Mouse (Mus musculus): ENCODE results near the gene Ano6.

The Ano6 gene

GRCm38 (mm10) chr15:95892171-95892570 is 101.5 kb downstream of the Ano6 start:
- no peak for DNase-seq

DNA sequence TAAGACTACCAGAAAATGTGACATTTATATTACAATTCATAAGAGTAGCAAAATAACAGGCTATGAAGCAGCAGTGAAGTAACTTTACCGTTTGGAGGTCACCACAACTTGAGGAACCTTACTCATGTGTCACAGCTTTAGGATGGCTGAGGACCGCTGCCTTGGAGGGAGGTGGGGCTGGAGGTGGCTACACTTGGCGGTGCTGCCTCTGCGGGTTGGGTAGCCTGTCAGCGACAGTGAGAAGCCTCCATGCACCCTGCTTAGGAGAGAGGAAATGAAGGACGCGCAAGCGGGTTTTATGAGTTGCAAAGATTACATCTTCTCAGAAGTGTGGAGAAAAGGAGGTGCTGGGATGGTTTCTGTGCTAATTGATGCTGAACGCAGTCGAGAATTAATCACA is 102.3 kb downstream of the Ano6 start:
- no peak for DNase-seq

DNA sequence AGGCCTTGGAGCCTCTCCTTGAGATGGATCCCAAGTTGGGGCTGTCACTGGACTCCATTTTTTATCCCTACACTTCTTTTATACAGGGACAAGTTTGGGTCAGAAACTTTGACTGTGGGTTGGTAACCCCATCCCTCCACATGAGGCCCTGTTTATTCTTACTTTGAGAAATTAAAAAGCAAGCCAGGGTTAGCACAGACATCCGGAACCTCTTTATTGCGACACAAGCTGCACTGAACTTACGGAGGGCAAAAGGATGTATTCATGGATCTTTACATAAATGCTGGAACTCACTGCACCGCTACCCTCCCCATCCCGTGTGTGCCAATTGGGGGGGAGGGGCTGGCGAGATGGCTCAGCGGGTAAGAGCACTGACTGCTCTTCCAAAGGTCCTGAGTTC is 105.1 kb downstream of the Ano6 start:
- no peak for DNase-seq

DNA sequence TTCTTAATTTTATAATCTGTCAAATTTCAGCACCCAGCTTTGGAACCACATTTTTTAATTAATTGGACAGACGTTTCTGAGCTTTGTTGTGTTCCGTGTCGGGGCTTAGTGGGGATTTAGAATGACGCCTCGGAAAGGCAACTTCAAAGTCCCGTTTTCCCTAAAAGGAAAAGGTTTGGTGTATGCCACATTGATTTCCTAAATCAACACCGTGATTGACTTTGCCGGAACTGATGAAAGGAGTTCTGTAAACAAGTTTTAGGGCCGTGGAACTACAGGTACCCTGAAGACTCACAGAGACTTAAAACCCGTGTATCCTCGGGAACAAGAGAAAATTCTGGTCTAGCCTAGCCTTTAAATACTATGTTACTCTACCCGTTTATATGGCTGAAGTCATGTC is 107.0 kb downstream of the Ano6 start:
- DNase-seq: no peak

DNA sequence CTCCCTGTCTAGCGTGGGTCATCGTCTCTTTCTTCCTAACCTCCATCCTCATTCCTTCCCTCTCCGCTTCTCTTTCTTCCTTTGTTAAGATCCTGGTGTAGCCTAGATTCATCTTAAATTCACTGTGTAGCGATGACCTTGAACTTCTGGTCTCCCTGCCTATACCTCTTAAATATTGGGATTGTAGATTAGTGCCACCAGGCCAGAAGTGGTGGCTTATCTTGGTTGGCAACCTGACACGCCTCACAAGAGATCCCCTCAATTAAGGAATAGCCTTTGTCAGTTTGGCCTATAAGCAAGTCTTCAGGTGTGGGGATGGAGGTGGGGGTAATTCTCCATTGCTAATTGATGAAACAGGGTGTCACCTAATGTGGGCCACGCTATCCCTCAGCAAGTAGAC is 107.8 kb downstream of the Ano6 start:
- no peak for DNase-seq

DNA sequence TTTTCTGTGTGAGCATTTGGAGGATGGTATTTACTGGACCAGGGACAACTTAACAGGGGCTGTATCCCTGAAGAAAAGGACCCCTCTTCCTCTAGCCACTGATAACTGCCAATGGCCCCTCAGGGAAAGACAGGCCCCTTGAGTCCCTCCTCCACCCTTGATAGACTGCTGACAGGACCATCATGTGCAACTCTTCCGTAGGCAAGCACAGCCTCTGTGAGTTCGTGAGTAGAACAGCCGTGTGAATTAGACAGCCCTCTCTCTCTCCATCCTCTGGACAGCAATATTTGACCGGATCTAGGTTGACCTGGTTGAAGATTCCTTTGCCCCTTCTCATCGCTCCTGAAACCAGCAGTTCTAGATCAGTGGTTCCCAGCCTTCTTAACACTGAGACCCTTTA is 111.8 kb downstream of the Ano6 start:
- no peak for DNase-seq

DNA sequence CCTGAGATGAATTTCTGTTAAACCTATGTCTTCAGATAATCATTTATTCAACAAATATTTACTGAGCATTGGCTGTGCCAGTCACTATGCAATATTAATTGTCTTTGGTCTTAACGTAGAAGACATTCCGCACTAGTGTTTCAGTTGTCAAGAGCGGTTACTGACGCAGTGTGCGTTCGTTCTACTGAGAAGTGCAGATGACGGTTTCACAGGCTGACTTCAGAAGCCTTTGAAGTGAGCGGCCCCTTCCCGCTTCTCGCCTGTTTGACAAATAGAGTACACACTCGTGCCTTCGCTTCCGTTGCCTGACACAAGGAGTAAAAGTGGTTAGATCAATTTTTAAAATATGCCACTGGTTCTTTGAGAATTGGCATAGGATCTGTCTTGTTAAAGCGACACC is 113.6 kb downstream of the Ano6 start:
- DNase-seq: peak; percentile 41

DNA sequence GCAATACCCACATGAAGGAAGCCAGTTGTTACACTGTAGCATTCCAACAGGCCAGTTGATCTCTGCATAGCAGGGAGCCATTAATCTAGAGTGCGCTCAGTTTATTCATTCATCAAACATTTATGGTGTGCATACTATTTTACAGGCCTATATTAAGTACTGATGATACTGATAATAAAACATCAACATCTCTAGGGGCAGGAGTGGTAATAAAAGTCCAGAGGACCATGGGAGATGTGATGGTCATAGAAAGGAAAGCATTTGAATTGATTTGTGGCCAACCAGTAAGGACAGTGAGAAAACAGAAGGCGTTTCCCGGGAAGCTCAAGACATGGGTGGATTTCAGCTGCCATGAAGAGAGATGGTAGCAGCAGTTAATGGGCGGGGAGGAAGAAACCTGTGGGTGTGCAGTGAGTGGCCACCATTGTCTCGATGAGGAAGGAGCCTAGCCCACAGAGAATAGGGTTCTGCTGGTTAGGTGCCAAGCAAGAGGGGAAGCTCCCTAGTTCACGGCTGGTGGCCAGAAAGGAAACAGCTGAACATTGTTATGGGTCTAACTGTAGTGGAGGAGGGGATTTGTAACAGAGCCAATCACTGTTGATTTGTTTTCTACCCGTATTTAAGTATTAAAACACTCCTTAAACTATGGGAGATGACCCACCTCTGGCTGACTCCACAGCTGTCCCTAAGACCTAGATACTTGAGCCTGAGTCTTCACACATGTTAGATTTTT is 115.5 kb downstream of the Ano6 start:
- DNase-seq: peak; percentile 90

DNA sequence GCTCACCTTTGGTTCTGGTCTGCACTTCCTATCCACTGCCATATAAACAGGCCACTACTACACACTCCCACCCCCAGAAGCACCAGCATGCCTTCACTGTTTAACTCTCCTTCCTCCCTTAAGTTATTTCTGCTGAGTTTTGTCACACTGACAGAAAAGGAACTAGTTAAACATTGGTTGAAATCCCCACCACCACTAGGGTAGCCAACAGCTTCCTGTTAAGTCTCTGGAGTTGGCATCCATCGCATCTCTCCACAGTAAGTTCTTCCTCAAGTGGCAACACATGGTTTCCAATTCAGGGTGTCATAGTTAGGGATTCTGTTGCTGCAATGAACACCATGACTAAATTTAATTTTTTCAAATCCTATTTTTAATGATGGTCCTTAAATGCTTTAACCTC is 116.2 kb downstream of the Ano6 start:
- DNase-seq: no peak

- peak; percentile 85 for DNase-seq
Measured at GRCm38 (mm10) chr15:95907337-95907736, 116.7 kb downstream of the Ano6 start.

- no peak for DNase-seq
Measured at GRCm38 (mm10) chr15:95907909-95908308, 117.3 kb downstream of the Ano6 start.

GRCm38 (mm10) chr15:95910099-95910780 is 119.6 kb downstream of the Ano6 start:
- no peak for DNase-seq

DNA sequence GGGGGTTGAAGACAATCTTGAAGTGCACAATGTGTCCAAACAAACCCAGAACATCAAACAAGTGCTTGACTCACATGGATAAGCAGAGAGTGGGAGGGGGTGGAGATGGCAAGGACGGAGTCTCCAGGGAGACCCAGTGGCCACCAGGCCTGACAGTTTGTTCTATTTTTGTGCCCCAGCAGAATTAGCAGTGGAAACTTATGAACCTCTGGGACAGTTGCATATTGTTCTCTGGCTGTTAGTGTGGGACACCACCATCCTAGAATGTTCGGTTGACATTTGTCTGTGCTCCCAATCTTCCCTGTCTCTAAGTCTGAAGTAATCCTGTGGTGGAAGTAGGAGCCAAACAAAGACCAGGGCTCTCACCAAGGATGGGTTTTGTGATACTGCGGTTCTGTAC is 124.3 kb downstream of the Ano6 start:
- DNase-seq: no peak

DNA sequence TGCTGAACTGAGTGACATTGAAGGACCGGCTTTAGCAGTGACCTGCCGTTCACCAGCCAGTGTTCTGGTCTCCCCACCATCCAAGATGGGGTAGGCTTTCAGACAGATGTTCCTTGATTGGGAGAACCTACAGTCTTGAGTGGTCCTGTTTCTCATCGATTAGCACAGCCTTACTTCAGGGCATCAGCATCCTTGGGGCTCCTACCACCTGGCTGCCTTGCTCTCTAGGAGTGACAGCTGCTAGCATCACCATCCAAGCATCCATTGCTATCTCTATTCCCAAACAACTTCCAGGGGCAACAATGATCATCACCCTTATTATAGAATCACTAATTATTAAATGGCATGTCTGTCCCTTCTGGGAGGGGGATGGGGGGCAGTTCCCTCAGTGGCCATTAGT is 124.8 kb downstream of the Ano6 start:
- DNase-seq: no peak

GRCm38 (mm10) chr15:95917330-95917729 is 126.7 kb downstream of the Ano6 start:
- DNase-seq: no peak

DNA sequence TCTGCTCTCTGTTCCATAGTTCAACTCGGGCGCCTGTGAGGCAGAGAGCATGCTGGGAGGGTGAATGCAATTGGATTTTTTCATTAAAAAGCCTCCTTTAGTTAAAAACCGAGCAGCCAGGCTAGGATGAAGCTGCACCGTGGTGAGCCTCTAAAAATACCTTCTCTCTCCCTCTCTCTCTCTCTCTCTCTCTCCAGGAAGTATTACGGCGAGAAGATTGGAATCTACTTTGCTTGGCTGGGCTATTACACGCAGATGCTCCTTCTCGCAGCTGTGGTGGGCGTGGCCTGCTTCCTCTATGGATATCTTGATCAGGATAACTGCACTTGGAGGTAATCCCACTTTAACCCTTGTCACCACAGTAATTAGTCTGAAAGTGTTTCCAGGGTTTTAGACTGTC is 129.4 kb downstream of the Ano6 start:
- DNase-seq: no peak

- no peak for DNase-seq
Measured at GRCm38 (mm10) chr15:95921072-95921471, 130.4 kb downstream of the Ano6 start.

DNA sequence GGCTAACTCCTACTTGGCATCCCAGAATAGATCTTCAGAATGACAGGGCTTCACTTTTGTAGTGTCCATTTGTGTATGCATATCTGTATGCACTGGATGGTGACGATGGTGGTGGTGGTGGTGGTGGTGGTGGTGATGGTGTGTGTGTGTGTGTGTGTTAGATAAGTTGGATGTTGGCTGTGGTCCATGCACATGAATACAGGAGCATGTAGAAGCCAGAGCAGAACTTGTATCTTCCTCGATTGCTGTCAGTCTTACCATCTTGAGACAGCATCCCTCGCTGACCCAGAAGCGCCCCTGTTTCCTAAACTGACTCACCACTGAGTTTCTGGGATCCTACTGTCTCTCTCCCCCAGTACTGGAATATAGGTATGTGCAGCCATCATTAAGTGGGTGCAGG is 131.0 kb downstream of the Ano6 start:
- no peak for DNase-seq

- DNase-seq: no peak
Measured at GRCm38 (mm10) chr15:95922558-95922957, 131.9 kb downstream of the Ano6 start.

DNA sequence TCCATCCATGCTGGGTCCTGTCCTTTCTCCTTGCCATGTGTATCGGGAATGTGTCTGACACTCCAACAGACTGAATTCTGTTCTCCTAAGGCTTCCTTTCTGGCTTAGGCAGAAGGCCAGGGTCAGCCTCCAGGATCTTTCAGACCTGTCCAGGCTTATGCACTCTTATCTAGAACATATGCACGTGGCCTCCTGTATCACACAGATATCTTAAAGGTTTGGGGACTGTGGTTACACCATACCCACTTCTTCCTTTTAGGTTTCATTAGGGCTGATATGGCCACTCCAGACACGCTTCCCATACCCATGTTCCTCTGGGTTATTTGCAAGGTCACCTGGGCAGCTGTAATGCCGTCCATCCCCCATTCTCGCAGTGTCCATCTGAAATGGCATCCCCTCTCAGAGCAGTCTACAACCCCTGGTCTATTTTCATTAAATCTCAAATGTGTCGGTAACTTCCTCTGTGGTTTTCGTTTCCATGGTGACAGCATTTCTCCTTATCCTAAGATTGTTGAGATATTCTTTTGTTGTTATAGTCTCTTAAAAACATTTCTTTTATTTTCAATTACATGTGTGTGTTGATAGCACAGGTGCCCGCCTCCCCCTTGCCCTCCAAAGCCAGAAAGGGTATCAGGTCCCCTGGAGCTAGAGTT is 134.8 kb downstream of the Ano6 start:
- no peak for DNase-seq

GRCm38 (mm10) chr15:95929087-95929486 is 138.4 kb downstream of the Ano6 start:
- DNase-seq: no peak

DNA sequence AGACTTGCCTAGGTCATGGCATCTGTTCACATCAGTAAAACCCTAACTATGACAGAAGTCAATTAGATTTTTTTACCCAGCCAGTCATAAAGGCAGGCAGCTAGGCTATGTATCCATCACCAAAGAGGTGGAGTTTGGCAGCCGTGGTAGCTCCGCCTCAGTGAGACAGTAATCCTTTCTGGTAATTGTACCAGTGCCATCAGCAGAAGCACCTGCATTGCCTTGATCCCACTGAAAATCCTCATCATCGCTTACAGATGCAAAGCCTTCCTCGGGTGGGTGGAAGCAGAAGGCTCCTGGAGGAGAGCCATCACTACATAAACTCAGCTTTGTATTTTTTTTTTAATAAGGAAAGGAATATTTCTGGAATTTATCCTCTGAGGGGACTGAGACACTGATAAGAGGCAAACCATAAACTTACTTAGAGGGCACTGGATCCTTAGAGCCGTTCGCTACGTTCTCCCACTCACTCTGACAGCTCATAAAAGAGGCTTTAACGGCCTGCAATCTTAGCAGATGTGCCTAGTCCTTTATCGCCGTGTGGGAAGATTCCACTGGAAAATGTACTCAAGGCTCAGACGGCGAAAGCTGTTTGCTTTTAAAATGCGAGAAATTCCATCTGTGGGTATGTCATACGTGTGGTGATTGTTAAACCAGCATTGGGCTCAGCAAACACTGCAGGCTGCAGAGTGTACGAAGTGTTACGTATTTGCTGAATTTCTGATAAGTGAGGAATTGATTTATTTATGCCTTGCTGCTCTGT is 140.6 kb downstream of the Ano6 start:
- peak; percentile 60 for DNase-seq

DNA sequence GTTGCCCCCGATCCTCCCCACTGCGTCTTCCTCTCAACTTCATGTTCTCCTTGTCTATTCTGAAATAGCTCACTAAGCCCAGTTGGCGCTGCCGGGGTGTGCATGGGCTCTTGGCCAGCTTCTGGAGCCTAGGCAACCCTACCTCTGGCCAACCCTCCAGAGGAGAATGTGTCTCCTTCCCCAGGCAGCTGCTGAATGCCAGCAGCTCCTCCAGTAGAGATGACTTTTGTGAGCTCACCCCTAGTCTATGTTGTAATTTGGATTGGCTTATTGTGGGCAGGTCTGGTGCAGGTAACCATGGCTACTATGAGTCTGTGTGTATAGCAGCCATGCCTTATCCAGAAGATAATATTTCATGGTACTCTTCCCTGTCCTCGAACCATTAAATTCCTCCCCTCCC is 141.7 kb downstream of the Ano6 start:
- DNase-seq: peak; percentile 63
